Mouse (Mus musculus): ENCODE measurements around the gene Btbd16. TPM values are rescaled to one million over a fixed set of nuclear protein-coding genes. Genes with fewer than 3 reads are reported as not detected.

Gene Btbd16
- total RNA-seq, 4 experiments from 2014 or later, result 0.33 to 0.58 (median 0.46) TPM

GRCm38 (mm10) chr7:130768151-130768550, 5.7 kb upstream of the Btbd16 start:
- no peak for DNase-seq (ENCODE audit: low spot score in 2 of 2)

- DNase-seq (ENCODE audit: low spot score in 2 of 2), result peak; percentile 64 to 82
These were observed 3.2 kb upstream of the Btbd16 start for GRCm38 (mm10) chr7:130770707-130771106.

- peak in 1 of 2 experiments; percentile 23 for DNase-seq (ENCODE audit: low spot score in 2 of 2)
These were observed 568 bp upstream of the Btbd16 start for GRCm38 (mm10) chr7:130773171-130773830.

GRCm38 (mm10) chr7:130780866-130781419, 7.1 kb downstream of the Btbd16 start:
- DNase-seq (ENCODE audit: low spot score in 2 of 2), result no peak

GRCm38 (mm10) chr7:130782501-130783050, 8.7 kb downstream of the Btbd16 start:
- DNase-seq (ENCODE audit: low spot score in 2 of 2), result no peak

- no peak for DNase-seq (ENCODE audit: low spot score in 2 of 2)
These were observed 12.2 kb downstream of the Btbd16 start for GRCm38 (mm10) chr7:130785923-130786575.

GRCm38 (mm10) chr7:130786708-130787107, 12.8 kb downstream of the Btbd16 start:
- DNase-seq (ENCODE audit: low spot score in 2 of 2), result no peak

GRCm38 (mm10) chr7:130787537-130787936, 13.7 kb downstream of the Btbd16 start:
- DNase-seq (ENCODE audit: low spot score in 2 of 2), result no peak

GRCm38 (mm10) chr7:130788950-130789349, 15.1 kb downstream of the Btbd16 start:
- no peak for DNase-seq (ENCODE audit: low spot score in 2 of 2)

- DNase-seq (ENCODE audit: low spot score in 2 of 2), result no peak
These were observed 15.6 kb downstream of the Btbd16 start for GRCm38 (mm10) chr7:130789456-130789855.

- DNase-seq (ENCODE audit: low spot score in 2 of 2), result no peak
These were observed 19.8 kb downstream of the Btbd16 start for GRCm38 (mm10) chr7:130793671-130794070.

GRCm38 (mm10) chr7:130796786-130797185, 22.9 kb downstream of the Btbd16 start:
- no peak for DNase-seq (ENCODE audit: low spot score in 2 of 2)

- DNase-seq (ENCODE audit: low spot score in 2 of 2), result no peak
These were observed 23.7 kb downstream of the Btbd16 start for GRCm38 (mm10) chr7:130797524-130797923.

- no peak for DNase-seq (ENCODE audit: low spot score in 2 of 2)
These were observed 25.5 kb downstream of the Btbd16 start for GRCm38 (mm10) chr7:130799418-130799817.

- no peak for DNase-seq (ENCODE audit: low spot score in 2 of 2)
These were observed 26.8 kb downstream of the Btbd16 start for GRCm38 (mm10) chr7:130800681-130801080.

- no peak for DNase-seq (ENCODE audit: low spot score in 2 of 2)
These were observed 27.9 kb downstream of the Btbd16 start for GRCm38 (mm10) chr7:130801811-130802210.

- DNase-seq (ENCODE audit: low spot score in 2 of 2), result no peak
These were observed 29.5 kb downstream of the Btbd16 start for GRCm38 (mm10) chr7:130803251-130803825.

- no peak for DNase-seq (ENCODE audit: low spot score in 2 of 2)
These were observed 31.1 kb downstream of the Btbd16 start for GRCm38 (mm10) chr7:130804991-130805390.

- peak; percentile 51 to 61 for DNase-seq (ENCODE audit: low spot score in 2 of 2)
These were observed 33.9 kb downstream of the Btbd16 start for GRCm38 (mm10) chr7:130807749-130808148.

GRCm38 (mm10) chr7:130808694-130809093, 34.8 kb downstream of the Btbd16 start:
- DNase-seq (ENCODE audit: low spot score in 2 of 2), result no peak

GRCm38 (mm10) chr7:130810238-130810637, 36.4 kb downstream of the Btbd16 start:
- DNase-seq (ENCODE audit: low spot score in 2 of 2), result no peak

- DNase-seq (ENCODE audit: low spot score in 2 of 2), result no peak
These were observed 38.5 kb downstream of the Btbd16 start for GRCm38 (mm10) chr7:130812407-130812806.
